Mouse (Mus musculus) CD4-positive helper T cell, adult 2 months (primary cell): ENCODE measurements around the gene Lyrm1.

Experiments used
- DNase-seq: peaks from one replicate; pipeline ENCODE4 v3.0.0-alpha.2; 2012; ENCODE audit warnings: low read depth, missing footprints, low spot score

Gene Lyrm1

GRCm38 (mm10) chr7:119895639-119896512 is at the start of gene Lyrm1, which contains the start of gene Dcun1d3:
Gene Lyrm1, plus strand, starts transcription at chr7:119895861.
Gene Dcun1d3, minus strand, starts transcription at chr7:119896298.
- peak; percentile 97 for DNase-seq

- no peak for DNase-seq
Observed at GRCm38 (mm10) chr7:119847396-119847795, 48.3 kb upstream of the Lyrm1 start.

DNA sequence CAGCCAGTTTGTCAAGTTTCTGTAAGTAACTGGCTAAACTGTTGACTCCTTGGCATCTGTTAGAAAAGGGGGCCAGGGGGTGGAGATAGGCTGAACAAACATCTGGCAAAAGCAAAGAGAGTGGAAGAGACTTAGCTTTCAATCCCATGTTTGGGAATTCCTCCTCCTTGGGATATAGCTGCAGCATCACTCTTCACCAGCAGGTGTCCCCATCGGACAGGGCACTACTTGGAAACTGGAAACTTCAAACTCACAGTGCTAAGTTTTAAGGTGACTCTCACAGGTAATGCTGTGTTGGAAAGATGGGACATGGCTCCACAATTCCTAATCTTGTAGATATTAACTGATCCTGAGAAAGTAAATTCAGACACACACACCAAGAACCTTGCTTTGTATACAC is 46.6 kb upstream of the Lyrm1 start:
- peak; percentile 22 for DNase-seq

DNA sequence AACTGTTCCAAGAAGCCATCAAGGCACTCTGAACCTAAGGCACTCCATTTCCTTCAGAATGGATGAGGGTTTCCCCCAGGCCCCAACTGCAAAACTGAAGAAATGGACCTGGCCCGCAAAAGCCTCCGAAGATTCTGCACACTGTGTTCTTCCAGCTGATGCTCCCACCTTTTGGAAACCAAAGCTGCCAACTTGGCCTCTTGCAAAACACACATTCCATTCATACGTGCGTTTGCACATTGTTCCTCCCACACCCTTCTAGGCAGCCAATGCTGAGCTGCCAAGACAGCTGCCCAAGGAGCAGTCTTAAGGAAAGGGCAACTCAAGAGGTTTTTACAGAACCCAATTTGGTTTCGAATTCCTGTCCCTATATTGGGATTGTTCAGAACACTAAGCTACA is 44.9 kb upstream of the Lyrm1 start:
- DNase-seq: no peak

- DNase-seq: no peak
Observed at GRCm38 (mm10) chr7:119852494-119852893, 43.2 kb upstream of the Lyrm1 start.

- no peak for DNase-seq
Observed at GRCm38 (mm10) chr7:119853186-119853585, 42.5 kb upstream of the Lyrm1 start.

GRCm38 (mm10) chr7:119854362-119854761 is 41.3 kb upstream of the Lyrm1 start:
- no peak for DNase-seq

DNA sequence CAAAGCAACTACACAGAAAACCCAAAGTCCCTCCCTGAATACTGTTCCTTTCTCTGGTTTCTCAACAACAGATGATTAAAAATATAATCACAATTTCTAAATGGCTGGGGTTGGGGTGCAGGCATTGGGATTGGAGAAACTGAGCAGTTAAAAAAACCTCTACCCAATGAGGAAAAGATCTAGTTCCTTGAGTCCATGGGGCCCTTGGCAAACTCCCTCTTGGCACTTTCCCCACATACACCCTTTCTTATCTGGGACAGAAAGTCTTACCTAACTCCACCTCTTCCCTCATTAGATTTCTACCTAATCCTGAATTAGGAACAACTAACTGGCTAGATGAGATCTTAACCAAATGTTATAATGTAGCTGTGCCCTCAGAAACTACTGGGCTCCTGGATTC is 40.6 kb upstream of the Lyrm1 start:
- no peak for DNase-seq

- no peak for DNase-seq
Observed at GRCm38 (mm10) chr7:119859476-119859875, 36.2 kb upstream of the Lyrm1 start.

- DNase-seq: peak; percentile 17
Observed at GRCm38 (mm10) chr7:119860116-119860515, 35.5 kb upstream of the Lyrm1 start.

GRCm38 (mm10) chr7:119860554-119860953 is 35.1 kb upstream of the Lyrm1 start:
- peak; percentile 11 for DNase-seq

- DNase-seq: peak; percentile 15
Observed at GRCm38 (mm10) chr7:119860971-119861334, 34.7 kb upstream of the Lyrm1 start.

GRCm38 (mm10) chr7:119861335-119862091 is 34.1 kb upstream of the Lyrm1 start:
- peak; percentile 72 for DNase-seq

DNA sequence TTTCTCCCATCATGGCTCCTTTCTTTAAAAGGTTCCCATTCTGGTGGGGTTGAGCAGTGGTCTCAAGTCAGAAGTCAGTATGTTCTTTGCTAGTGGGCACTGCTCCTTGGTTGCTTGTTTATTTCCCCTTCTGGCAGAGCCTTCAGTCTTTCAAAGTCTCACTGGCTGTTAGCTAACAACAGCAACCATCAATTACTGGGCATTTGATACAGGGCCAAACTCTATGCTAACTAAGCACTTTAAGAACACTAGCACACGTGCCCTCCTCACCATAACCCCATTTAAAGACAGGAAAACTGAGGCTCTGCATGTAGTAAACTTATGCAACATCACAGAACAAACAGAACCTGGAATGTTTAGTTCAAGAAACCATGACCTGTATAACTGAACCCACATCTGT is 33.5 kb upstream of the Lyrm1 start:
- no peak for DNase-seq

DNA sequence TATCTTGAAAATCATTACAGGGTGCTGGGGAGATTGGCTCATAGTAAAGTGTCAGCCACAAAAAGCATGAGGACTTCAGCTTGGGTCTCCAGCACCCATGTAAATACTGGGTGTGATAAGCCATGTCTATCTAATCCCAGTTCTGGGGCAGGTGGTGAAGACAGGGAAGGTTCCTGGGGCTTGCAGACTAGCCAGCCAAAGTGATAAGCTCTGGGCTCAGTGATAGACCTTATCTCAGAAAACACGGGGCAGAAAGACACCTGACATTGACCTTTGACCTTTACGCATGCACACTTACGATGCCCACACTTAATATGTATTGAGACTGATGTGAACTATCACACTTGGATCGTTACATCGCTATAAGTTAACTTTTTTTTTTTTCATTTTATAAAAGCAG is 31.2 kb upstream of the Lyrm1 start:
- DNase-seq: no peak

- no peak for DNase-seq
Observed at GRCm38 (mm10) chr7:119866136-119866535, 29.5 kb upstream of the Lyrm1 start.

- DNase-seq: no peak
Observed at GRCm38 (mm10) chr7:119872204-119872603, 23.5 kb upstream of the Lyrm1 start.

- no peak for DNase-seq
Observed at GRCm38 (mm10) chr7:119873050-119873449, 22.6 kb upstream of the Lyrm1 start.

DNA sequence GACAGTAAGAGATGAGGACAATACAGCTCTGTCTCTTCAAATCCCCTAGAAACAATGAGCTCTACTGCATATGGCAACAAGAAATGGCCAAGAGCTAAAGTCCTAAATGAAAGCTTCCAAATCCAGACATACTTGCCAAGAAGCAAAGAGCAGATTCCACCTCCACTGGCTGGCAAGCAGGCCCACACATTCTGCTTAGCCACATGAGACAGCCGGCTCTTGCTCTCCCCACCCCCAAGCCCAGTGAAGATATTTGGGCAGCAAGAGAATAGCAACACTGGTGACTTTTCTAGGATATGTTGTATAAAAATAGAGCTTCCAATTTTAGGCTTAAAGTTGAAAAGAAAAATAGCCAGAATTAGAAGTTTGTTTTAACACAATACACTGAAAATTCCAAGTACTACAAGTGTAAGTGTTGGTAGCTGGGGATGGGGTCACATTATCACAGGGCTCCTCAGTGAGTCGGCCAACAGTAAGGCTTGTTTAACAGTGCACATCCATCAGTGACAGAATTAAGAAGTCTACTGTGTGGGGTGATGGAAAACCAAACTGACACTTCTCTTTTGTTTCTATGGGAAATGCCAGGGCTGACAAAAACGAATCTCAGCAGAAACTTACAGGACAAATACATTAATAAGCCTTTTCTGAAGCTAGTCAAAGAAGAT is 19.8 kb upstream of the Lyrm1 start:
- DNase-seq: no peak

DNA sequence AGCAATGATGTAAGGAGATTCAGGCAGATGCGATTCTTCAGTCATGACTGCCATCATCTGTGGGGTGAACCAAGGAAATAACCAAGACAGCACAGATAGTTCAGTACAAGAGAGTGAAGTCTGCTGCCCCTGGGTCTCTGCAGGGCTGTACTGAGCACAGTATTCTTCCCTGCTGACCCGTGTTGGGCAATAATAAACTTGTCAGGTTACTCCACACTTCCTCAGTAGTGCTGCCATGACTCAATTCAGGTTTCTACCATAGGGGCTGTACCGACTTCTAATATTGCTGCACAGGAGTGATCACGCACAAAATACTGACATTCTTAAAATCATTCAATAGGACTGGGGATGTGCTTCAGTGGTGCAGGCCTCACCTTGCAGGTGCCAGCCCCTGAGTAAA is 16.5 kb upstream of the Lyrm1 start:
- DNase-seq: no peak

- no peak for DNase-seq
Observed at GRCm38 (mm10) chr7:119880345-119880744, 15.3 kb upstream of the Lyrm1 start.

GRCm38 (mm10) chr7:119881229-119881628 is 14.4 kb upstream of the Lyrm1 start:
- DNase-seq: no peak
